Comparison of ENCODE assay signal across 8 mouse cellular contexts in the genomic region with DNA sequence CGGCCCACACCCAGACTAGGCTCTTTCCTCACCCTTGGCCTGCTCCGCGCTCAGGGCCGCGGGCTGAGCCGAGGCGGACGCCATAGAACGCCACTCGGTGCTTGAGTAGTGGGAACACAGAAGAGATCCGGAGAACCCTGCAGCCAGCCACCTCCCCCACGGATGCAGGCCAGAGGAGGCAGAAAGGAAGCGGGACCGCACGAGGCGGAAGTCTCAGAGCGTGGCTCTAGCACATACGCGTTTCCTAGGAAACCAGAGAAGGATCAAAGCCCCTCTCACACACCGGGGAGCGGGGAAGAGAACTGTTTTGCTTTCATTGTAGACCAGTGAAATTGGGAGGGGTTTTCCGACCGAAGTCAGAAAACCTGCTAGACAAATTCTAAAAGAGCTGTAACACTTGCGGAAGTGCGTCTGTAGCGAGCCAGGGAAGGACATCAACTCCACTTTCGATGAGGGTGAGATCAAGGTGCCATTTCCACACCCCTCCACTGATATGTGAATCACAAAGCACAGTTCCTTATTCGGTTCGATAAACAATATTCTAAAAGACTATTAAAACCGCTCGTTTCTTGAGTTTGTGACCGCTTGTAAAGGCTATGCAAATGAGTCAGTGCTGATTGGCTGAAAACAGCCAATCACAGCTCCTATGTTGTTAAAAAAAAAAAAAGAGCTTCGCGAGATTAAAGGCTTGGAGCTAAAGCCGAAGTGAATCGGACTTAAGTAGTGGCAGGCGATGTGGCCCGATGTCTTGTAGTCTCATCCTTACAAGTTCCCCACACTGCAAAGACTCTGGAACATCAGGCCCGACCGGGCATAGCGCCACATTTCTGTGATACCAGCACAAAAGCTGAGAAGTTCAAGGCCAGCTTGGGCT. TPM values are rescaled to one million over a fixed set of nuclear protein-coding genes. Genes with fewer than 3 reads are reported as not detected.
DNase-seq lines count a peak whose midpoint lies in the region; ATAC-seq and TF ChIP-seq lines count a peak whose summit lies in the region.

Gene Grcc10 (minus strand): TSS at position 487 of the 874 bp plus-strand sequence.

- peaks cover 2 to 13% of the 10 kb centered on the region in 2 experiments; a peak in 3 of 4 replicates for H3K4me1 ChIP-seq in MEL (ENCODE audit: control insufficient read depth in 1 of 2, insufficient read depth in 2 of 2, low read length in 2 of 2)
- H3K4me1 ChIP-seq in forebrain, embryonic 16.5 days (replicated peaks; ENCODE audit: control insufficient read depth, insufficient read depth, low read length): peaks cover 35% of the 10 kb centered on the region
- H3K4me1 ChIP-seq in lung, embryonic 14.5 days (ENCODE audit: insufficient read depth): peaks cover 12% of the 10 kb centered on the region; the same call in 1 of the 2 replicates
- H3K4me1 ChIP-seq in olfactory bulb, adult 2 months (ENCODE audit: control insufficient read depth, insufficient read depth, low read length): peaks cover 40% of the 10 kb centered on the region
- peaks cover 37% of the 10 kb centered on the region for H3K4me1 ChIP-seq in thymus, adult 2 months (replicated peaks; ENCODE audit: control insufficient read depth, insufficient read depth, low read length)

- intact Hi-C loops in heart, postnatal 36 days (cut with DNase I): loop anchor here (1.0 to 5.0 kb wide), 3 partner anchors 25 to 79 kb away; partner anchors contain the start of genes Emg1, Lpcat3 and Phb2

- no peaks in the 10 kb centered on the region for H3K27me3 ChIP-seq in MEL (ENCODE audit: control insufficient read depth in 1 of 2, insufficient read depth in 2 of 2, low read length in 2 of 2)
- no peaks in the 10 kb centered on the region for H3K27me3 ChIP-seq in forebrain, embryonic 16.5 days (replicated peaks; ENCODE audit: control insufficient read depth, insufficient read depth, low read length)
- no peaks in the 10 kb centered on the region for H3K27me3 ChIP-seq in lung, embryonic 14.5 days (ENCODE audit: insufficient read depth, low read length)
- no peaks in the 10 kb centered on the region for H3K27me3 ChIP-seq in thymus, adult 2 months (ENCODE audit: control insufficient read depth, insufficient read depth, low read length)

- WGBS in forebrain, embryonic 16.5 days: under 1% methylated on average over 41 of the region's 41 CpGs
- WGBS in lung, embryonic 14.5 days: under 1% methylated on average over 41 of the region's 41 CpGs
- under 1% methylated on average over 41 of the region's 41 CpGs for WGBS in olfactory bulb, adult 2 months
- under 1% methylated on average over 41 of the region's 41 CpGs for WGBS in thymus, adult 2 months

- DNase-seq in MEL (ENCODE audit: low read depth, low spot score): peak; percentile 99
- DNase-seq in cerebellum, adult 18-20 months: peak; percentile 84 to 88
- DNase-seq in heart, postnatal 36 days: peak; percentile 82 to 92
- peak; percentile 88 to 92 for DNase-seq in layer of hippocampus, adult 2 months (ENCODE audit: low spot score in 2 of 2)
- peak; percentile 97 for DNase-seq in lung, embryonic 14.5 days
- DNase-seq in thymus, adult 2 months: peak; percentile 91

- no peak for TF ChIP-seq CTCF in MEL (IDR thresholded peaks at IDR 0.05 in 2 of 3, conservative IDR thresholded peaks at IDR 0.05 in 1 of 3; ENCODE audit: control insufficient read depth in 1 of 3, insufficient read depth in 1 of 3, low read depth in 2 of 3, low read length in 3 of 3, poor library complexity in 1 of 3, severe bottlenecking in 1 of 3)
- TF ChIP-seq CTCF in layer of hippocampus, adult 2 months (conservative IDR thresholded peaks at IDR 0.05): no peak
- TF ChIP-seq CTCF in lung, embryonic 14.5 days (IDR thresholded peaks at IDR 0.05; ENCODE audit: low read depth): no peak
- TF ChIP-seq CTCF in olfactory bulb, adult 2 months (IDR thresholded peaks at IDR 0.05; ENCODE audit: insufficient read depth, low read depth, low read length): peak; percentile 30; the same call in 1 of the 2 replicates
- no peak for TF ChIP-seq CTCF in thymus, adult 2 months (IDR thresholded peaks at IDR 0.05; ENCODE audit: borderline replicate concordance, control insufficient read depth, extremely low read depth, insufficient read depth, low read length, poor library complexity)

- peak; percentile 85 for ATAC-seq in forebrain, embryonic 16.5 days
- peak; percentile 85 for ATAC-seq in lung, embryonic 14.5 days (ENCODE audit: insufficient read depth)

- H3K4me2 ChIP-seq in forebrain, embryonic 16.5 days (ENCODE audit: low read length): peak within 1 kb of the TSS; percentile 52
- H3K4me2 ChIP-seq in lung, embryonic 14.5 days: peak within 1 kb of the TSS; percentile 87

- peak within 1 kb of the TSS; percentile 96 for H3K27ac ChIP-seq in MEL (ENCODE audit: control insufficient read depth, low read depth, low read length)
- peak within 1 kb of the TSS; percentile 96 for H3K27ac ChIP-seq in forebrain, embryonic 16.5 days (ENCODE audit: low read length)
- H3K27ac ChIP-seq in layer of hippocampus, adult 2 months: peak within 1 kb of the TSS; percentile 100
- H3K27ac ChIP-seq in lung, embryonic 14.5 days (ENCODE audit: low read depth): peak within 1 kb of the TSS; percentile 100
- peak within 1 kb of the TSS; percentile 92 for H3K27ac ChIP-seq in olfactory bulb, adult 2 months (ENCODE audit: insufficient read depth, low read depth, low read length)
- H3K27ac ChIP-seq in thymus, adult 2 months (ENCODE audit: control insufficient read depth, insufficient read depth, low read length): peak within 1 kb of the TSS; percentile 93

- no peaks in the 10 kb centered on the region for H3K9me3 ChIP-seq in MEL (replicated peaks; ENCODE audit: insufficient read depth, low read length)
- H3K9me3 ChIP-seq in forebrain, embryonic 16.5 days (ENCODE audit: control insufficient read depth, low read length): no peaks in the 10 kb centered on the region
- no peaks in the 10 kb centered on the region for H3K9me3 ChIP-seq in lung, embryonic 14.5 days (ENCODE audit: low read depth, low read length)

- peak within 1 kb of the TSS; percentile 28 to 68 for H3K4me3 ChIP-seq in MEL (ENCODE audit: control insufficient read depth in 1 of 2, insufficient read depth in 1 of 2, low read depth in 2 of 2, low read length in 2 of 2)
- H3K4me3 ChIP-seq in forebrain, embryonic 16.5 days (replicated peaks; ENCODE audit: low read length): peak within 1 kb of the TSS; percentile 74
- peak within 1 kb of the TSS; percentile 65 for H3K4me3 ChIP-seq in layer of hippocampus, adult 2 months
- peak within 1 kb of the TSS; percentile 67 for H3K4me3 ChIP-seq in lung, embryonic 14.5 days (ENCODE audit: low read depth, low read length)
- H3K4me3 ChIP-seq in olfactory bulb, adult 2 months (ENCODE audit: insufficient read depth, low read depth, low read length): peak within 1 kb of the TSS; percentile 63
- peak within 1 kb of the TSS; percentile 79 for H3K4me3 ChIP-seq in thymus, adult 2 months (ENCODE audit: control insufficient read depth, insufficient read depth, low read length)

- peak within 1 kb of the TSS; percentile 72 for H3K9ac ChIP-seq in MEL (ENCODE audit: control insufficient read depth, low read depth, low read length, poor library complexity, severe bottlenecking)
- peak within 1 kb of the TSS; percentile 93 for H3K9ac ChIP-seq in forebrain, embryonic 16.5 days (replicated peaks; ENCODE audit: low read depth, low read length)
- peak within 1 kb of the TSS; percentile 83 for H3K9ac ChIP-seq in lung, embryonic 14.5 days

- peaks cover 0 to 12% of the 10 kb centered on the region in 2 experiments; a peak in 2 of 4 replicates for H3K36me3 ChIP-seq in MEL (ENCODE audit: control insufficient read depth in 1 of 2, insufficient read depth in 2 of 2, low read length in 2 of 2)
- H3K36me3 ChIP-seq in forebrain, embryonic 16.5 days (ENCODE audit: control insufficient read depth, insufficient read depth): peaks cover 4% of the 10 kb centered on the region; the same call in 1 of the 2 replicates
- peaks cover 30% of the 10 kb centered on the region for H3K36me3 ChIP-seq in lung, embryonic 14.5 days (ENCODE audit: insufficient read depth)
- H3K36me3 ChIP-seq in thymus, adult 2 months (ENCODE audit: control insufficient read depth, insufficient read depth, low read length): no peaks in the 10 kb centered on the region

- peak in 1 of 2 experiments; percentile 59; a peak in 2 of 4 replicates for TF ChIP-seq EP300 in MEL (IDR thresholded peaks at IDR 0.05; ENCODE audit: low read depth in 1 of 2, low read length in 2 of 2)

- peak; percentile 100 for TF ChIP-seq POLR2A in MEL (IDR thresholded peaks at IDR 0.05; ENCODE audit: control insufficient read depth in 1 of 2, insufficient read depth in 1 of 2, low read depth in 1 of 2, low read length in 2 of 2, poor library complexity in 1 of 2)
- TF ChIP-seq POLR2A in olfactory bulb, adult 2 months (IDR thresholded peaks at IDR 0.05; ENCODE audit: insufficient read depth, low read depth, low read length): peak; percentile 24; the same call in 1 of the 2 replicates
- TF ChIP-seq POLR2A in thymus, adult 2 months (IDR thresholded peaks at IDR 0.05; ENCODE audit: control insufficient read depth, extremely low read depth, insufficient read depth, low read length, poor library complexity): peak; percentile 95

- peaks cover 1% of the 10 kb centered on the region; the same call in 1 of the 2 replicates for H3K79me2 ChIP-seq in MEL (ENCODE audit: control insufficient read depth, insufficient read depth, low read length, poor library complexity)

- no peak for TF ChIP-seq RAD21 in MEL (IDR thresholded peaks at IDR 0.05; ENCODE audit: low read depth, low read length)

TF ChIP-seq in MEL, 35 proteins besides CTCF, POLR2A, EP300 and RAD21 (continues in another document):
- TF ChIP-seq SIN3A (IDR thresholded peaks at IDR 0.05; ENCODE audit: low read length) (peak; percentile 91), GATA1 (IDR thresholded peaks at IDR 0.05; ENCODE audit: low read depth, low read length) (0 out of 2 replicates have a peak, but pooled peaks have one; percentile 32), HCFC1 (IDR thresholded peaks at IDR 0.05; ENCODE audit: low read depth, low read length) (peak; percentile 84), CHD1 (IDR thresholded peaks at IDR 0.05; ENCODE audit: low read depth, low read length) (no peak), MEF2A (IDR thresholded peaks at IDR 0.05; ENCODE audit: extremely low read depth, insufficient replicate concordance, low read depth, low read length, poor library complexity, severe bottlenecking) (peak; percentile 70; the same call in 1 of the 2 replicates), MYB (IDR thresholded peaks at IDR 0.05; ENCODE audit: low read depth, low read length) (no peak)

RNA-seq across cellular contexts. Expression of gene Grcc10, which starts in this region (rescaled TPM):
- total RNA-seq in MEL (2012; rRNA removed): 41.9 and 57.4 TPM in 2 replicates
- 10 to 100 TPM in 1 of 2 experiments, not detected in 1; 62.9 TPM for polyA plus RNA-seq in MEL (2012; ENCODE audit: insufficient read depth in 1 of 2, insufficient read length in 2 of 2, low read depth in 1 of 2, low replicate concordance in 2 of 2, missing spikeins in 1 of 2)
- polyA plus RNA-seq in forebrain, embryonic 16.5 days (2015; fragmentation: Nextera tagmentation; extraction: Ambion mirVana): 614 and 641 TPM in 2 replicates
- total RNA-seq in heart, postnatal 36 days (2021): 100 to 1,000 TPM; 285 to 321 TPM
- 100 to 1,000 TPM; 295 to 339 TPM for total RNA-seq in layer of hippocampus, adult 2 months (2021)
- 429 and 440 TPM in 2 replicates for polyA plus RNA-seq in lung, embryonic 14.5 days (2014; fragmentation: Nextera tagmentation; extraction: Ambion mirVana)
- 1,072 TPM in 1 of 2 replicates, not detected in the other for polyA plus RNA-seq in olfactory bulb, adult 2 months (2012; ENCODE audit: insufficient read depth, insufficient read length, low replicate concordance, missing spikeins)
- polyA plus RNA-seq in thymus, adult 2 months (2012; rRNA removed): 265 and 352 TPM in 2 replicates

Comparison
In these comparisons a context has a peak if more than half of its experiments do, and no peak if none do; other contexts are left out.
1. Peak in every context shown above with its lines: DNase-seq, ATAC-seq, H3K4me3 ChIP-seq and H3K27ac ChIP-seq.
2. POLR2A ChIP-seq: peak in every context shown above with its lines; median percentile 100 in MEL; 95 in thymus, adult 2 months; 24 in olfactory bulb, adult 2 months.